Mouse (Mus musculus) heart, embryonic 11.5 days (tissue): ENCODE data around the gene Selenom. TPM values are rescaled to one million over a fixed set of nuclear protein-coding genes. Genes with fewer than 3 reads are reported as not detected.

Experiments used
- ATAC-seq: fragments of 200-750 bp; cut with Nextera tagmentation; replicated peaks from 2 replicates; pipeline ENCODE4 v1.8.0; 2017; ENCODE audit warnings: moderate library complexity; ENCODE audit not compliant: insufficient number of reproducible peaks, low FRiP score, low TSS enrichment
- H3K27ac ChIP-seq: fragments of 300-500 bp; sonication (generic); 2 replicates; pipeline ENCODE4 v1.5.1; 2014; ENCODE audit warnings: mild to moderate bottlenecking, low read depth, low read length
- H3K27me3 ChIP-seq: fragments of 300-500 bp; sonication (generic); 2 replicates; pipeline ENCODE4 v1.6.1; 2014; ENCODE audit warnings: mild to moderate bottlenecking, low read length, mixed read lengths; ENCODE audit not compliant: control insufficient read depth, insufficient read depth
- H3K36me3 ChIP-seq: fragments of 300-500 bp; sonication (generic); 2 replicates; pipeline ENCODE4 v1.6.1; 2014; ENCODE audit warnings: mild to moderate bottlenecking, low read length, moderate library complexity, mixed read lengths; ENCODE audit not compliant: control insufficient read depth, insufficient read depth
- H3K4me1 ChIP-seq: fragments of 300-500 bp; sonication (generic); 2 replicates; pipeline ENCODE4 v1.6.1; 2014; ENCODE audit warnings: low read length; ENCODE audit not compliant: control insufficient read depth, insufficient read depth
- H3K4me2 ChIP-seq: fragments of 300-500 bp; sonication (generic); 2 replicates; pipeline ENCODE4 v1.6.1; 2014; ENCODE audit warnings: mild to moderate bottlenecking, moderate library complexity
- H3K4me3 ChIP-seq: fragments of 300-500 bp; sonication (generic); 2 replicates; pipeline ENCODE4 v1.5.1; 2014; ENCODE audit warnings: low read depth, low read length
- H3K9ac ChIP-seq: fragments of 300-500 bp; sonication (generic); 2 replicates; pipeline ENCODE4 v1.6.1; 2014; ENCODE audit warnings: mild to moderate bottlenecking, low read depth, low read length, moderate library complexity
- H3K9me3 ChIP-seq: fragments of 300-500 bp; sonication (generic); replicated peaks from 2 replicates; pipeline ENCODE4 v1.6.1; 2016; ENCODE audit warnings: low read length; ENCODE audit not compliant: control insufficient read depth
- WGBS: fragments of 180-500 bp; shearing (Covaris S2); extraction: QIAGEN DNeasy Blood & Tissue Kit; methylation state at CpG from one replicate; pipeline ENCODE4 v1.1.7; 2014; ENCODE audit not compliant: insufficient replicate concordance; 5-methylcytosine and 5-hydroxymethylcytosine counted together
- polyA plus RNA-seq: library from polyadenylated mRNA; unstranded; fragments of >200 nt; fragmentation: Nextera tagmentation; extraction: Ambion mirVana; gene quantifications from 2 replicates; pipeline ENCODE4 v1.2.1, GENCODE M21; 2014

Gene Selenom
- polyA plus RNA-seq, 1 experiment from 2014 or later = 127 TPM

GRCm38 (mm10) chr11:3489036-3489435 is 25.4 kb upstream of the Selenom start:
- Histone ChIP-seq H3K9me3 (no peaks in the 10 kb centered on the region), H3K27me3 (no peaks in the 10 kb centered on the region), H3K9ac (no peak overlapping the region), H3K4me1 (no peaks in the 10 kb centered on the region), H3K4me3 (no peak overlapping the region), H3K27ac (no peak overlapping the region), H3K4me2 (no peak overlapping the region), H3K36me3 (no peaks in the 10 kb centered on the region)
- WGBS = 43% methylated on average over 5 of the region's 5 CpGs
- ATAC-seq = no peak

- H3K4me1 ChIP-seq = peaks cover 3% of the 10 kb centered on the region; the same call in 1 of the 2 replicates
- no peak overlapping the region for H3K4me2 ChIP-seq
- H3K36me3 ChIP-seq = no peaks in the 10 kb centered on the region
- no peaks in the 10 kb centered on the region for H3K27me3 ChIP-seq
- no peak overlapping the region for H3K4me3 ChIP-seq
- WGBS = 70% methylated on average over 4 of the region's 4 CpGs
- no peak overlapping the region for H3K9ac ChIP-seq
- H3K27ac ChIP-seq = no peak overlapping the region
- no peaks in the 10 kb centered on the region for H3K9me3 ChIP-seq
- ATAC-seq = no peak
These were observed 21.7 kb upstream of the Selenom start for GRCm38 (mm10) chr11:3492748-3493147.

GRCm38 (mm10) chr11:3494857-3495256 is 19.6 kb upstream of the Selenom start:
- Histone ChIP-seq H3K4me2 (no peak overlapping the region), H3K9me3 (no peaks in the 10 kb centered on the region), H3K4me3 (no peak overlapping the region), H3K27ac (no peak overlapping the region), H3K9ac (no peak overlapping the region), H3K4me1 (peaks cover 3% of the 10 kb centered on the region; the same call in 1 of the 2 replicates), H3K36me3 (no peaks in the 10 kb centered on the region), H3K27me3 (no peaks in the 10 kb centered on the region)
- no peak for ATAC-seq
- 77% methylated on average over 17 of the region's 17 CpGs for WGBS

- Histone ChIP-seq H3K4me3 (no peak overlapping the region), H3K4me2 (no peak overlapping the region), H3K4me1 (peaks cover 3% of the 10 kb centered on the region; the same call in 1 of the 2 replicates), H3K36me3 (no peaks in the 10 kb centered on the region), H3K9ac (no peak overlapping the region), H3K27me3 (no peaks in the 10 kb centered on the region), H3K27ac (no peak overlapping the region), H3K9me3 (no peaks in the 10 kb centered on the region)
- 78% methylated on average over 14 of the region's 14 CpGs for WGBS
- ATAC-seq = no peak
These were observed 19.0 kb upstream of the Selenom start for GRCm38 (mm10) chr11:3495496-3495895.

GRCm38 (mm10) chr11:3496756-3497155 is 17.7 kb upstream of the Selenom start:
- Histone ChIP-seq H3K27me3 (no peaks in the 10 kb centered on the region; the same call in none of the 2 replicates), H3K4me2 (no peak overlapping the region), H3K27ac (no peak overlapping the region), H3K9me3 (no peaks in the 10 kb centered on the region), H3K36me3 (no peaks in the 10 kb centered on the region), H3K4me1 (peaks cover 3% of the 10 kb centered on the region; the same call in 1 of the 2 replicates), H3K9ac (no peak overlapping the region), H3K4me3 (no peak overlapping the region)
- 60% methylated on average over 5 of the region's 5 CpGs for WGBS
- no peak for ATAC-seq

- 93% methylated on average over 1 of the region's 1 CpGs for WGBS
- Histone ChIP-seq H3K27me3 (peaks cover 4% of the 10 kb centered on the region), H3K4me3 (no peak overlapping the region), H3K36me3 (no peaks in the 10 kb centered on the region), H3K9me3 (no peaks in the 10 kb centered on the region), H3K4me1 (peaks cover 3% of the 10 kb centered on the region; the same call in 1 of the 2 replicates), H3K27ac (no peak overlapping the region), H3K9ac (no peak overlapping the region), H3K4me2 (no peak overlapping the region)
- no peak for ATAC-seq
These were observed 17.2 kb upstream of the Selenom start for GRCm38 (mm10) chr11:3497296-3497695.

GRCm38 (mm10) chr11:3502057-3502456 is 12.4 kb upstream of the Selenom start:
- Histone ChIP-seq H3K9me3 (no peaks in the 10 kb centered on the region), H3K4me2 (no peak overlapping the region), H3K4me1 (peaks cover 4% of the 10 kb centered on the region), H3K27me3 (peaks cover 15% of the 10 kb centered on the region), H3K36me3 (no peaks in the 10 kb centered on the region), H3K9ac (no peak overlapping the region), H3K27ac (no peak overlapping the region), H3K4me3 (no peak overlapping the region)
- 66% methylated on average over 17 of the region's 17 CpGs for WGBS
- no peak for ATAC-seq

GRCm38 (mm10) chr11:3502459-3503072 is 11.9 kb upstream of the Selenom start:
- H3K27me3 ChIP-seq = peaks cover 15% of the 10 kb centered on the region
- no peak for ATAC-seq
- H3K4me3 ChIP-seq = no peak overlapping the region
- no peaks in the 10 kb centered on the region for H3K36me3 ChIP-seq
- 68% methylated on average over 18 of the region's 18 CpGs for WGBS
- no peak overlapping the region for H3K27ac ChIP-seq
- H3K4me2 ChIP-seq = no peak overlapping the region
- H3K9ac ChIP-seq = no peak overlapping the region
- H3K4me1 ChIP-seq = peaks cover 4% of the 10 kb centered on the region
- H3K9me3 ChIP-seq = no peaks in the 10 kb centered on the region
